Mouse (Mus musculus) E14TG2a.4 (cell line): ENCODE measurements around the gene Esrp2.

ENCODE experiments used
- CTCF ChIP-seq: conservative IDR thresholded peaks from 2 replicates; pipeline ENCODE4 v1.5.1; 2014; ENCODE audit warnings: low read length
- NANOG ChIP-seq: IDR thresholded peaks from 2 replicates; pipeline ENCODE4 v1.6.1; 2014; ENCODE audit warnings: borderline replicate concordance, low read length, mixed read lengths

- TF ChIP-seq CTCF = no peak
- TF ChIP-seq NANOG = no peak
These were observed 49.6 kb upstream of the Esrp2 start for GRCm38 (mm10) chr8:106186394-106186793.
